Mouse (Mus musculus) hindbrain, embryonic 15.5 days (tissue): Measurements from ENCODE around the gene Pygb. TPM values are rescaled to one million over a fixed set of nuclear protein-coding genes. Genes with fewer than 3 reads are reported as not detected.

Experiments used
- ATAC-seq: fragments of 200-750 bp; cut with Nextera tagmentation; 2 replicates; pipeline ENCODE4 v1.8.0; 2017; ENCODE audit warnings: low read depth, moderate number of reproducible peaks, moderate TSS enrichment; ENCODE audit not compliant: low FRiP score
- H3K27ac ChIP-seq: fragments of 300-500 bp; sonication (generic); replicated peaks from 2 replicates; pipeline ENCODE4 v1.5.1; 2015; ENCODE audit warnings: mild to moderate bottlenecking, inconsistent platforms
- H3K27me3 ChIP-seq: fragments of 300-500 bp; sonication (generic); 2 replicates; pipeline ENCODE4 v1.6.1; 2015; ENCODE audit warnings: control low read depth, inconsistent platforms
- H3K36me3 ChIP-seq: fragments of 300-500 bp; sonication (generic); 2 replicates; pipeline ENCODE4 v1.6.1; 2015; ENCODE audit warnings: control low read depth, inconsistent platforms
- H3K4me1 ChIP-seq: fragments of 300-500 bp; sonication (generic); replicated peaks from 2 replicates; pipeline ENCODE4 v1.6.1; 2015; ENCODE audit warnings: control low read depth, inconsistent platforms
- H3K4me2 ChIP-seq: fragments of 300-500 bp; sonication (generic); 2 replicates; pipeline ENCODE4 v1.6.1; 2015; ENCODE audit warnings: moderate library complexity, mild to moderate bottlenecking, inconsistent platforms
- H3K4me3 ChIP-seq: fragments of 300-500 bp; sonication (generic); 2 replicates; pipeline ENCODE4 v1.5.1; 2015; ENCODE audit warnings: mild to moderate bottlenecking, inconsistent platforms
- H3K9ac ChIP-seq: fragments of 300-500 bp; sonication (generic); 2 replicates; pipeline ENCODE4 v1.6.1; 2015; ENCODE audit warnings: inconsistent platforms
- H3K9me3 ChIP-seq: fragments of 300-500 bp; sonication (generic); 2 replicates; pipeline ENCODE4 v1.6.1; 2016; ENCODE audit warnings: control low read depth, inconsistent platforms
- whole genome bisulfite sequencing: fragments of 180-500 bp; shearing (Covaris S2); methylation state at CpG from one replicate; pipeline ENCODE4 v1.1.7; 2015; 5-methylcytosine and 5-hydroxymethylcytosine counted together
- polyA plus RNA-seq: library from polyadenylated mRNA; unstranded; fragments of >200 nt; fragmentation: Nextera tagmentation; extraction: Ambion mirVana; gene quantifications from 2 replicates; pipeline ENCODE4 v1.2.1, GENCODE M21; 2015

The Pygb gene
- polyA plus RNA-seq, 1 experiment from 2014 or later, result 149 TPM

DNA sequence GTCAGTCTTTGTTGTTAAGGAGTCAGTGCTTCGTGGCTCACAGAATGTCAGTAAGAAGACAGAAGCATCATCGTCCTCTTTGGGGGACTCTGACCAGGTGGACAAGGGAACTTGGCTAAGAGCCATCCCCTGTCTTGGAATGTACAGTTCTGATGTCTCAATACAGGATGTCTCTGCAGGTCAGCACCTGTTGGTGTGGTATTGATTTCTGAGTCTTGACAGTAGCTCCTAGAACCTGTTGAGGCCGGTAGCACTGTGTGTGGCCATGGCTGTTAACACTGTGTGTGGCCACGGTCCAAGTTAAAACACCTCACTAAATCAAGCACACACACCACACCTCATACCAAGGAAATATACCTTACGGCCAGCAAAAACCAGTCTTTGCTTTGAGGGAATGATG lies 14.1 kb downstream of the Pygb start:
- WGBS, result 89% methylated on average over 5 of the region's 5 CpGs
- ATAC-seq, result no peak
- Histone ChIP-seq H3K4me2 (no peak overlapping the region), H3K4me1 (no peaks in the 10 kb centered on the region), H3K36me3 (peaks cover 56% of the 10 kb centered on the region), H3K27me3 (no peaks in the 10 kb centered on the region), H3K27ac (no peak overlapping the region), H3K9me3 (no peaks in the 10 kb centered on the region), H3K9ac (no peak overlapping the region), H3K4me3 (no peak overlapping the region)

- Histone ChIP-seq H3K9ac (no peak overlapping the region), H3K4me1 (no peaks in the 10 kb centered on the region), H3K27ac (no peak overlapping the region), H3K4me2 (no peak overlapping the region), H3K27me3 (no peaks in the 10 kb centered on the region), H3K4me3 (no peak overlapping the region), H3K9me3 (no peaks in the 10 kb centered on the region), H3K36me3 (peaks cover 60% of the 10 kb centered on the region)
- no peak for ATAC-seq
- 100% methylated on average over 1 of the region's 1 CpGs for WGBS
These were observed 16.5 kb downstream of the Pygb start for GRCm38 (mm10) chr2:150803035-150803434.

DNA sequence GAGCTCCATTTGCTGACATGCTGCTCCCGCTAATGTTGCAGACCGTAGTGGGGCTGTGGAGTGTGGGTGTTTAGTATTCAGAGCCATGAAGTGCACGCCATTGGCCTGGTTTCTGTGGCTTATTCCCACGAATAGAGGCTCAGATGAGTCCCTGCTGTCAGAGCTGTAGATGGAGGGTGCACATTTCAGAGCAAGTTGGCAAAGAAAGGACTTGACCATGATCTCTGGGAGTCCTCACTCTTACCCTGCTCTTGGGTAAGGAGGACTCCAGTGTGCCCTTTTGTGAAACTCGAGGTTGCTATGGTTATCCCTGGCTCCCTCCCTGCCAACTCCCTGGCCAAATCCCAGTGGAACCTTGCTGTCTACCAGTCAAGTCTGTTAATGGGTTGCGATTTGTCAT lies 21.8 kb downstream of the Pygb start:
- H3K27me3 ChIP-seq, result no peaks in the 10 kb centered on the region
- no peaks in the 10 kb centered on the region for H3K9me3 ChIP-seq
- H3K27ac ChIP-seq, result peak overlapping the region; percentile 11; the same call in 1 of the 2 replicates
- ATAC-seq, result peak; percentile 86
- H3K4me1 ChIP-seq, result no peaks in the 10 kb centered on the region
- H3K4me3 ChIP-seq, result no peak overlapping the region
- no peak overlapping the region for H3K4me2 ChIP-seq
- no peak overlapping the region for H3K9ac ChIP-seq
- peaks cover 69% of the 10 kb centered on the region for H3K36me3 ChIP-seq
- 63% methylated on average over 6 of the region's 6 CpGs for WGBS

- peak overlapping the region; percentile 31; the same call in 1 of the 2 replicates for H3K27ac ChIP-seq
- peaks cover 69% of the 10 kb centered on the region for H3K36me3 ChIP-seq
- no peaks in the 10 kb centered on the region for H3K27me3 ChIP-seq
- H3K4me2 ChIP-seq, result no peak overlapping the region
- peak; percentile 59; the same call in 1 of the 2 replicates for ATAC-seq
- H3K4me1 ChIP-seq, result no peaks in the 10 kb centered on the region
- H3K9me3 ChIP-seq, result no peaks in the 10 kb centered on the region
- whole genome bisulfite sequencing, result 79% methylated on average over 6 of the region's 6 CpGs
- no peak overlapping the region for H3K4me3 ChIP-seq
- H3K9ac ChIP-seq, result no peak overlapping the region
These were observed 22.3 kb downstream of the Pygb start for GRCm38 (mm10) chr2:150808812-150809211.

DNA sequence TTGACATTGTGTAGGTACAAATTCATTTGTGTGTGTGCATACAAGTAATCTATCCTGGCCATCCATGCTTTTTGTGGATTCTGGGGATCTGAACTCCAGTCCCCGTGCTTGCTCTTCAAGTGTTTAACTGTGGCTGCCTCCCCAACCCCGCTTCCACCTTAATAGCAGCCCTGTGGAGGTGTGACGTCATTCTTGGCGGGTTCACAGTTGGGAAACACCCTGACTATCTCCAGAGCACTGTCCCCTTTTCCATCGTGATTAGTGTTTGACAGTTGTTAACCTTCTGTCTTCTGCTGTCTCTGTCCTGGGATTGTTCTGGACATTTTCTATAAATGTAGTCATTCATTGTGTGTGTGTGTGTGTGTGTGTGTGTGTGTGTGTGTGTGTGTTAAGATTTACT lies 24.1 kb downstream of the Pygb start:
- Histone ChIP-seq H3K4me1 (no peaks in the 10 kb centered on the region), H3K36me3 (peaks cover 70% of the 10 kb centered on the region), H3K27ac (no peak overlapping the region), H3K9ac (no peak overlapping the region), H3K4me2 (no peak overlapping the region), H3K4me3 (no peak overlapping the region), H3K27me3 (no peaks in the 10 kb centered on the region), H3K9me3 (no peaks in the 10 kb centered on the region)
- WGBS, result 91% methylated on average over 5 of the region's 5 CpGs
- no peak for ATAC-seq

DNA sequence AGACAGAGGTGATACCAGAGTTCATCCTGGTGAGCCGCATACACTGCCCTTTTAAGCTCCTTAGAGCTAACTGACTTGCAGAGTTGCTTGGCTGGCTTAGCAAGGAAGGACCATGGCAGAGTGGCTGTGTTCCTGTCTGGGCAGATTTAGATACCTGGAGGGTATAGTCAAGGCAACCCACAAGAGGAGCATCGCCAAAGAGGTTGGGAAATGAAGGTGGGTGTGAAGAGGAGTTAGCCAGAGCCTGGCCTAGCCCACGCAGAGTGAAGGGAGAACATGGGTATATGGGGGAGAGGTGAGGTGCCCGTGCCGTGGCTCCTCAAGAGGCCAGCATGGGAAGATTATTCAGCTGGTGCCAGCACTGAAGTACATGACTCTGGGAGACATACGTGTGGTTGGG lies 26.3 kb downstream of the Pygb start:
- H3K36me3 ChIP-seq, result peaks cover 74% of the 10 kb centered on the region

DNA sequence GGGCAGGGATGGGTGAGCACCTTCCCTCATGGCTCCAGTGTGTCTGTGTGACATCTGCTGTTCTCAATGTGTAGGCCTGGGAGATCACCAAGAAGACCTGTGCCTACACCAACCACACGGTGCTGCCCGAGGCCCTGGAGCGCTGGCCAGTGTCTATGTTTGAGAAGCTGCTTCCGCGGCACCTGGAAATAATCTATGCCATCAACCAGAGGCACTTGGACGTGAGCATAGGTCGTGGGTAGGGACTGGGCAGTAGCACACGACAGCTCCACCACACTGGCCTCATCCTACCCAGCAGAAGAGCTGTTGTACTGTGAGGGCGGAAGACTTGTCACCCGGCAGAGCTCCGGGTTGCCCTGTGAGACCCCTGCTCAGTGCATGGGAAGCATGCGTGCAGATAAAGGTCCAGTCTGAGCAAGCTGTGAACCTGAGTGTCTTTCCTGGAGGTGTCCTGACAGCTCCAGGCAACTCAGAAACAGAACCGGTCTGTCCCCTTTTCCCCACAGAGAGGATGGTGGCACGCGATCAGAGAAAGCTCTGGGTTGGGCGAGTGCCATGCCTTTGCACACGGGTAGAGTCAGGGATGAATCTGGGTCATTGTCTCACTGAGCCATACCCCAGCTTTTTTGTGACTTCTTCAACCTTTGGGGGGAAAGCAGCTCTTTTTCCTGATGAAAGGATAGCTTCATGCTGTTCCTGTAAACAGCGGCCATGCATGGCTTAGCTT lies 30.3 kb downstream of the Pygb start:
- Histone ChIP-seq H3K4me2 (no peak overlapping the region), H3K4me3 (no peak overlapping the region), H3K27me3 (no peaks in the 10 kb centered on the region), H3K9me3 (no peaks in the 10 kb centered on the region), H3K36me3 (peaks cover 80% of the 10 kb centered on the region), H3K4me1 (no peaks in the 10 kb centered on the region), H3K9ac (no peak overlapping the region), H3K27ac (no peak overlapping the region)
- 90% methylated on average over 18 of the region's 18 CpGs for WGBS
- ATAC-seq, result no peak

More for the DNA sequence above, 26.3 kb downstream of the Pygb start:
- Histone ChIP-seq H3K27me3 (no peaks in the 10 kb centered on the region), H3K9me3 (no peaks in the 10 kb centered on the region), H3K4me2 (no peak overlapping the region), H3K9ac (no peak overlapping the region), H3K27ac (no peak overlapping the region), H3K4me3 (no peak overlapping the region), H3K4me1 (no peaks in the 10 kb centered on the region)
- ATAC-seq, result no peak
- 97% methylated on average over 6 of the region's 6 CpGs for WGBS

GRCm38 (mm10) chr2:150818742-150819141 lies 32.2 kb downstream of the Pygb start:
- ATAC-seq, result no peak
- Histone ChIP-seq H3K9ac (no peak overlapping the region), H3K9me3 (no peaks in the 10 kb centered on the region), H3K27me3 (no peaks in the 10 kb centered on the region), H3K4me2 (no peak overlapping the region), H3K36me3 (peaks cover 68% of the 10 kb centered on the region), H3K4me3 (no peak overlapping the region), H3K4me1 (no peaks in the 10 kb centered on the region), H3K27ac (no peak overlapping the region)
- WGBS, result 92% methylated on average over 8 of the region's 8 CpGs

- no peak overlapping the region for H3K27ac ChIP-seq
- no peaks in the 10 kb centered on the region for H3K9me3 ChIP-seq
- no peak overlapping the region for H3K4me2 ChIP-seq
- WGBS, result 93% methylated on average over 8 of the region's 8 CpGs
- no peak overlapping the region for H3K4me3 ChIP-seq
- ATAC-seq, result no peak
- H3K36me3 ChIP-seq, result peaks cover 70% of the 10 kb centered on the region
- no peaks in the 10 kb centered on the region for H3K4me1 ChIP-seq
- no peak overlapping the region for H3K9ac ChIP-seq
- no peaks in the 10 kb centered on the region for H3K27me3 ChIP-seq
These were observed 34.2 kb downstream of the Pygb start for GRCm38 (mm10) chr2:150820720-150821119.

- no peaks in the 10 kb centered on the region for H3K9me3 ChIP-seq
- H3K4me3 ChIP-seq, result no peak overlapping the region
- H3K9ac ChIP-seq, result no peak overlapping the region
- ATAC-seq, result no peak
- H3K27ac ChIP-seq, result no peak overlapping the region
- WGBS, result 71% methylated on average over 8 of the region's 8 CpGs
- no peaks in the 10 kb centered on the region for H3K27me3 ChIP-seq
- no peak overlapping the region for H3K4me2 ChIP-seq
- no peaks in the 10 kb centered on the region for H3K4me1 ChIP-seq
- H3K36me3 ChIP-seq, result peaks cover 72% of the 10 kb centered on the region
These were observed 36.5 kb downstream of the Pygb start for GRCm38 (mm10) chr2:150822987-150823386.

- H3K4me3 ChIP-seq, result no peak overlapping the region
- no peak overlapping the region for H3K4me2 ChIP-seq
- no peaks in the 10 kb centered on the region for H3K4me1 ChIP-seq
- no peaks in the 10 kb centered on the region for H3K9me3 ChIP-seq
- H3K27ac ChIP-seq, result no peak overlapping the region
- H3K9ac ChIP-seq, result no peak overlapping the region
- peaks cover 83% of the 10 kb centered on the region for H3K36me3 ChIP-seq
- no peak for ATAC-seq
- no peaks in the 10 kb centered on the region for H3K27me3 ChIP-seq
- WGBS, result 95% methylated on average over 3 of the region's 3 CpGs
These were observed 39.9 kb downstream of the Pygb start for GRCm38 (mm10) chr2:150826426-150826825.

DNA sequence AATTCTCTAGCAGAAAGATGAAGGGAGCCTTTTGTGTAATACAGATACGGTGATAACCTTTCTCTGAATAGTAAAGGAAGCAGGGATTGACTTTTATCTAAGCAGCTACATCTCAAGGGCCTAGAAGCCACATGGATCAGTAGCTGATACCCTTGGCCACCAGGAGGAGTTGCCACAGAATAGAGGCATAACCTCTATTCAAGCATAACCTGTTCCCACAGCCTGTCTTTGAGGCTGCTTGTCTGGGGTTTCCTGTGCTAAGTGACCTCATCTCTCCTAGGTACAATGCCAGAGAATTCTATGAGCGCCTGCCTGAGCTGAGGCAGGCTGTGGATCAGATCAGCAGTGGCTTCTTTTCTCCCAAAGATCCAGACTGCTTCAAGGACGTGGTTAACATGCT lies 41.6 kb downstream of the Pygb start:
- no peak overlapping the region for H3K27ac ChIP-seq
- ATAC-seq, result no peak
- H3K27me3 ChIP-seq, result no peaks in the 10 kb centered on the region
- 86% methylated on average over 3 of the region's 3 CpGs for WGBS
- no peak overlapping the region for H3K4me3 ChIP-seq
- no peaks in the 10 kb centered on the region for H3K4me1 ChIP-seq
- H3K9me3 ChIP-seq, result no peaks in the 10 kb centered on the region
- H3K36me3 ChIP-seq, result peaks cover 95% of the 10 kb centered on the region
- no peak overlapping the region for H3K9ac ChIP-seq
- H3K4me2 ChIP-seq, result no peak overlapping the region

GRCm38 (mm10) chr2:150828654-150829053 lies 42.1 kb downstream of the Pygb start:
- H3K27me3 ChIP-seq, result no peaks in the 10 kb centered on the region
- no peak overlapping the region for H3K4me2 ChIP-seq
- no peaks in the 10 kb centered on the region for H3K9me3 ChIP-seq
- 88% methylated on average over 4 of the region's 4 CpGs for WGBS
- H3K27ac ChIP-seq, result no peak overlapping the region
- peaks cover 96% of the 10 kb centered on the region for H3K36me3 ChIP-seq
- ATAC-seq, result no peak
- H3K9ac ChIP-seq, result no peak overlapping the region
- no peak overlapping the region for H3K4me3 ChIP-seq
- no peaks in the 10 kb centered on the region for H3K4me1 ChIP-seq
